Mouse (Mus musculus) cerebellum, postnatal 10 days (tissue): Measurements from ENCODE around the gene Rapgef2.
"Not testable (repeated sequence)": the region's sequence is repeated elsewhere in the genome, so short reads cannot be mapped to it uniquely, and the experiment has no call there.

Experiments
- DNase-seq, 2 experiments: peaks; one replicate each; pipeline ENCODE4 v3.0.0; 2021; ENCODE audit warnings: mixed read lengths in 2 of 2

The Rapgef2 gene

DNA sequence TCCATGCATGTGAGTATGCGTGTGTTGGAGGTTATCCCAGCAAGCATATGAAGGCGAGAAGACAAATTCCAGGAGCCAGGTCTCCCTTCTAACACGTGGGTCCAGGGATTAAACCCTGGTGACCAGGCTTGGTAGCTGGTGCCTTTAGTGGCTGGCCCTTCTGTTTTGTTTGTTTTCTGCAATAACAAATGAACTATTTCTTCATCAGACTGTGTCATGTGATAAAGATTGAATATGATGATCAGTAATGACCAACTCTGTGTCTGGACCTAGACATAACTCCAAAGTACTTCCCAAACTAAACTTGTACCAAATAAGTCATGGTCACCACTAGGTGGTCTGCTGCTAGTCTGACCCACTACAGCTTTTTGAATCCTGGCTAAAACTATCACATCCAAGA lies 202.4 kb downstream of the Rapgef2 start:
- no peak for DNase-seq

DNA sequence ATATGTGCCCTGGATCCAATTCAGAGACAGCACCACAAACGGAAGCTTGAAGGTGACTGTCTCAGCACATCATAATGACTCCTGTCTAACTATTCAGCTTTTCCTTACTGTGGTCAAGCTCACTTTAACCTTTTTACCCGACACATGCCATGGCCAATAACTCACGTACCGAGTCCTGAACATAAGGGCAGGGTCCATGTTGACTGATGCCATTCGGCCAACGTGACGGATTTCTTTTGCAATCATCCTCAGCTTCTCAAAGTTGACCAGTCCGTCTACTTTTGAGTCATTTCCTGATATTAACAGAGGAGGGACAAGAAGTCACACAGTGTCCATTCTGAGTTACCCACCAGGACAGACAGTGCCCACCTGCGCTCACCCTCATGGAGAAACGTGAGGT lies 203.3 kb downstream of the Rapgef2 start:
- DNase-seq: no peak

DNA sequence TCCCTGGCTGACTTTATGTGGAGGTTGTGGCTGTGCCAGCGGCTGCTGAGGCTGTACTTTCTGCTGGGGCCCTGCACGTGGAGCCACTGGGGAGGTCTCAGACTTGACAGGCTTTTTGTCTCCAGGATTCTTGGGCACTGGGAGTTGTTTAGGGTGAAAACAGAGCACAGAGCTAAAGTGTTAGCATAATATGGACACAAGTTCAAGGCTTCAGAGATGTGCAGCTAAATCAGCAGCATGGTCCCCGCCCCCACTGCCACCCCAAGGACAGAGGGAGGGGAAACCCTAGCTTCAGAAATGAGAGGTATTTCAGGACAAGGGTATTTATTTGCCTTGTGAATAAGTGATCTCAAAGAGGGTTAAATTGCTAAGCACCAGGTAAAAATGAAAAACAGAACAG lies 207.2 kb downstream of the Rapgef2 start:
- no peak for DNase-seq

DNA sequence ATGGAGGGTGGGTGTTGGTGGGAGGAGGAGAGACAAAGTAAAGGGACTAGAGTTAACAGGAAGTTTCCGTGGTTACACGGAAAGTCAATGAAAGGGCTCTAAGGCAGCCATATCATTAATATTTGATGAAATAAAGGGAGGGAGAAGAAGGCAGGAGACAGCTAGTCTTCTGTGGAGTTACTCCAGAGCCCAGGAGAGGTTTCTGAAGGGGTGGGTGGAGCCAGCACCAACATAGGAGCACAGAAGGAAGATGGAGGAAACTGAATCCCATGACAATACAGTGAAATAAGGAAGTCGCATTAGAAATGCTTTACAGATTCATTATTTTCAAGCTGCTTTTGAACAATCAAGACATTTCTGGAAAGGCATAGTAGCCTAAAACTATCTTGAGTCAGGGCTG lies 211.3 kb downstream of the Rapgef2 start:
- no peak for DNase-seq

DNA sequence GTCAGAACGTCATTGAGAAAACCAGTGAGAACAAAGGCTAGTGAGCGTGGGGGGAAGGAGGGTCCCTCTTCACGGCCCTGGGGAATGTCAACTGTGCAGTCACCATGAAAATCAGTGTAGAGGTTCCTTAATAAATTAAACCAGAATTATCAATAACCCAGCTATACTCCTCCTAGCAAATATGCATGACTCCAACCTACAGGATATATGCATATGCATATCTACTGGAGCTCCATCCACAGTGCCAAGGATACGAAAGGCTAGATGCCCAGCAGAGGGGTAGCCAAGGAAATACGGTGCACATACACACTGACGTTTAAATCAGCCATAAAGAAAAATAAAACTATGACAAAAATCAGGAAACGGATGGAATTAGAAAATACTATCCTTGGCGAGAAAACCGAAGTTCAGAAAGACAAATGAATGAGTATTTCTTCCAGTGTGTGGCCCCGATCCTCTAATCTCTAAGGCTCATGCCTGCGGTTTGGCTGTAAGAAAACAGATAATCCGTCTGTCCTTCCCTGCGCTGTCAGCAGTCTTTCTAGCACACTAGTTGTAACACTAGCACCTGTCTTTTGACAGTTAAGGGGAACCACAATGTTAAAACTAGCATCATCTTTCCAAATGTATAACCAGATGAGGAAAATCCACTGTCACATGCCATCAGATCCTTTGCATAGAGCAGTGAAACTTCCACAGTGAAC lies 212.6 kb downstream of the Rapgef2 start:
- no peak for DNase-seq

DNA sequence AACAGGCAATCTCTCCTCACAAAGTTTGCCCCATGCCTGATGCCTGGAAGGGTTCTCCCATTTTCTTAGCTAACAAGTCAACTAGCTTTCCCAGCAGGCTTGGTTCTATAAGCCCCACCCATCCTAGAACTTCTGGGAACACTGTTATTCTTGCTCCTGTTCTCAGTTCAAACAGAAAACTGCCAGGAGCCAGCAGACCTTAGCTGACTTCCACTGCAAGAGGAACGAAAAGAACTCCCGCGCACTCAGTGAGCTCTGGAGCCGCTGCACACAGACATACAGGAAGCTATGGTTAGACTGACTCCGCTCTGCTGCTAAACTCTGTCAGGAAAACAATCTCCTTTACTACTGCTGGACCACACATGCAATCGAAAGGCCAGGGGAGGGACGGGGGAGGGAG lies 214.8 kb downstream of the Rapgef2 start:
- no peak for DNase-seq

DNA sequence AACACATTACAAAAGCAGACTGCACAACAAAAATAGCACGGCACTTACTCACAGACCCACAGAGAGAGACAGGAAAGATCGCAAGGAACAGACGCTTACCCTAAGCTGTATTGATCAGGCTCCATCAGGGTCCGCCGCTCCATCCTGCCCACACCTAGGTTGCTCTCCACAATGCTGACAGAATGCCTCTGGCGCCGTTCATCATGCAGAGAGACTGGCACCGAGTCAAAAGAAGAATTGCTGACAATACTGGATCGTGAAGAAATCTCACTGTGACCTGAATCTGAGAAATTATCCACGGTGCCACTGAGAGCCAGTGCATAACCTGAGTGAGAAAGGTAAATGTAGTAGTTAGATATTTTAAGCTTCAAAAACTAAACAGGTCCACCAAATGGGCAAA lies 216.4 kb downstream of the Rapgef2 start:
- DNase-seq: peak; percentile 54 to 65

DNA sequence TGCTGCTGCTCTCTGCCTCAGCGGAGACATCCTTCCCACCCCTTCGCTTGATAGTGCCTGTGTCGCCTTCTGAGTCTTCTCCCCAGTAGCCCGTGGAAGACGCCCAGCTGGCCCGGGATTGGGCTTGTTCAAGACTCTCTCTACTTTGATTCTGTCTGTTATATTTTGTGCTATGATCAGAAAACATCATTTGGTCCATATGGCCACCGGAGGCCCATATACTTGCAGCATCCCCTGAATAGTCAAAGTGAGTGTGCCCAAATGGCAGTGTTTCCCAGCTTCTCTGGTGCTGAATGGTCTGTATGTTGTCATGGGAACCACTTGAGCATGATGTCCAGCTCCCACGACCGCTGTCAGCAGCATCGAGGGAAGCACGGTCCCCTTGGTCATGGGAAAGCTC lies 217.3 kb downstream of the Rapgef2 start:
- DNase-seq: no peak

DNA sequence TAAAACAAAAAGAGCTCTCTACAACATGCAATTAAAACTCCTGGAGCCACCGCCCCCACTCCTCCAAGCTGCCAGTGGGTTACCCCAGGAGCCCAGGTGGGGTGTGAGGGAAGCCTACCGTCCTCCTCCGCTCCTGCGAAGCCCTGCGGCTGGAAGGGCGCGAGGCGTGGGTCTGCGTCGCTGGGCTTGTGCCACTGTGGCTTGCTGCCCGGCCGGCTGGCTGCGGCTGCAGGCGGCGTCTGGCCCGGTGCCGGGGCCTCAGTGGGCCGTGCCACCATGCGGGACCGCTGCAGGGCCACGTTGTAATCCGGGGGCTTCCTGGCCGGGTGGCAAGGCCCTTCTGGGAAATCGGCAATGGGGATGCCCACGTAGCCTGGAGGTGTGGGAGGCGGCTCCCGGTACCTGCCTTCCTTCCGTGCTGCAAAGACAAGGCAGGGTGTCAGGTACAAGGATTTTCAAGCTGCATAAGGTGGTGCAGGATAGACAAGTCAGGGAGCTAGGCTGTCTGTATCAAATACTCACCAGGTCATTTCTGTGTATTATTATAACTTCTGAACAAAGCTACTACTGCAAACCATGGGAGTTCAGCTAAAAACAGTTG lies 219.8 kb downstream of the Rapgef2 start:
- peak; percentile 55 to 56 for DNase-seq

DNA sequence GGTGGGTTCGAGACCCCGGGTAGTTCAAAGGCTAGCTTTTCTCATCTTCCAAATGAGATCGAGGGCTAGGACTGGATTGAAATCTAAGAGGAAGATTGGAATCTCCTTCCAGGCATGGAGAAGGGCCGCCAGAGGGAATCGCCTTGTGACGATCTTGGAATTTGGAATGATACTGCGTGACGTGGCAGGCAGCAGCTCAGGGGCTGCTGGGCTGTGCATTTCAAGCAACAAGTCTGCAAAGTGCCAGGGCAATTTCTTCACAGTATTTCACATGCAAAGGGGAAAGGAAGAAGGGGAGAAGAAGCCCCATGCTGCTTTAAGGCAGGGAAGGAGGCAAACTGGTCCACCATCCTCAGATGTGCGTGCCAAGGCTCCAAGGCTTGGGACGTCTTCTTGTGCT lies 222.2 kb downstream of the Rapgef2 start:
- DNase-seq: no peak

DNA sequence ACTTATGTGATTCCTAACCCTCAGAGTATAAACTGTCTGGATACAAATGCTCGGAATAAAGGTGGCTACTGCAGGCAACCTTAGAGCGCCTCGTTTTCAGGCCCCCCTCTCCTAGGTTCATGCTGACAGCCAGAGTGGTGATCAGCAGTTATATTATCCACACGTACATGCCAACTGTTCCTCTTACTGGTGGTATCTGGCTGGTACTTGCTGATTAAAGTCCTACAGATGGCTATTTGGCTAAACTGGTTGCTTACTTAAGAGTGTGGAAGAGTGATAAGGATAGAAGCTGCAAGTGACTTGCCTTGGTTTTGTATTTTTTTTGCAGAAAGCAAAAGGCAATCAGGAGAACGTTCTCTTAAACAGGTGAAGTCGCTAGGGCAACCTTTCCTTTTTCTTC lies 224.9 kb downstream of the Rapgef2 start:
- DNase-seq: no peak

DNA sequence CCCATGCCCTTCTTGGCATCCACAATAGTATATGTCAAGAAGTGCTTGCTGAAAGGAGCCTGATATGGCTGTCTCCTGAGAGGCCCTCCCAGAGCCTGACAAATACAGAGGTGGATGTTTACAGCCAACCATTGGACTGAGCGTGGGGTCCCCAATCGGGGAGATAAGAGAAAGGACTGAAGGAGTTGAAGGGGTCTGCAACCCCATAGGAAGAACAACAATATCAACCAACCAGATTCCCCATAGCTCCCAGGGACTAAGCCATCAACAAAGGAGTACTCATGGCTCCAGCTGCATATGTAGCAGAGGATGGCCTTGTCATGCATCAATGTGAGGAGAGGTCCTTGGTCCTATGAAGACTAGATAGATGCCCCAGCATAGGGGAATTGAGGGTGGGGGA lies 227.8 kb downstream of the Rapgef2 start:
- DNase-seq: not testable (repeated sequence)

DNA sequence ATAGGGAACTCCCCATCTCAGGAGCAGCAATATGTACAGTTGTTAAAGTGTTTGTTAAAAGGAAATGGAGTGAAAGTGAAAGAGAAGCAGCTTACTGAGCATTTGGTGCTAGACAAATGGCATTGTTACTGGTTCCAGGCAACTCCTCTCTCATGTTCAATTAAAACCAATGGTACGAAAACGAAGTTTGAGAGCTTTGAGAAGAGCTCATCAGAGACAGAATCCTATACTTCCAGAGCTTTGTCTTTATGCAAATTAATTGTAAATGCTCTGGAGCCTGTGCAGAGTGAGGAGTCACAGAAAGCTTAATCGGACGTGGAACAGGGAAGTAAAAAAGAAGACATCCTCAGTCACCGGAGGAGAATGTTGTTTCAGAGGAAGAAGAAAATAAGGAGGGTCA lies 241.1 kb downstream of the Rapgef2 start:
- DNase-seq: no peak

DNA sequence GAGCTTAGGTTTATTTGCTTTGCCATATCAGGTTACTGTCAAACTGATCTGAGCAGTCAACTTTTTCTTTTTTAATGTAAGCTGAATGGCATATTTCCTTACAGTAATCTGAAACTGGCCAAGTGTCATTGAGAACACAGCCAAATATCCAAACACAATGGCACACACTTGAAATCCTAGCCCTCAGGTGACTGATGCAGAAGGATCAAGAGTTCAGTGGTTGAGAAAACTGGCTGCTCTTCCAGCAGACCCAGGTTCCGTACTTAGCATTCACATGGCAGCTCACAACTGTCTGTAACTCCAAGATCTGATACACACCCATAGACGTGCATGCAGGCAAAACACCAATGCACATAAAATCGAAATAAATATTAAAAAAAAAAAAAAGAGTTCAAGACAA lies 243.3 kb downstream of the Rapgef2 start:
- DNase-seq: no peak

DNA sequence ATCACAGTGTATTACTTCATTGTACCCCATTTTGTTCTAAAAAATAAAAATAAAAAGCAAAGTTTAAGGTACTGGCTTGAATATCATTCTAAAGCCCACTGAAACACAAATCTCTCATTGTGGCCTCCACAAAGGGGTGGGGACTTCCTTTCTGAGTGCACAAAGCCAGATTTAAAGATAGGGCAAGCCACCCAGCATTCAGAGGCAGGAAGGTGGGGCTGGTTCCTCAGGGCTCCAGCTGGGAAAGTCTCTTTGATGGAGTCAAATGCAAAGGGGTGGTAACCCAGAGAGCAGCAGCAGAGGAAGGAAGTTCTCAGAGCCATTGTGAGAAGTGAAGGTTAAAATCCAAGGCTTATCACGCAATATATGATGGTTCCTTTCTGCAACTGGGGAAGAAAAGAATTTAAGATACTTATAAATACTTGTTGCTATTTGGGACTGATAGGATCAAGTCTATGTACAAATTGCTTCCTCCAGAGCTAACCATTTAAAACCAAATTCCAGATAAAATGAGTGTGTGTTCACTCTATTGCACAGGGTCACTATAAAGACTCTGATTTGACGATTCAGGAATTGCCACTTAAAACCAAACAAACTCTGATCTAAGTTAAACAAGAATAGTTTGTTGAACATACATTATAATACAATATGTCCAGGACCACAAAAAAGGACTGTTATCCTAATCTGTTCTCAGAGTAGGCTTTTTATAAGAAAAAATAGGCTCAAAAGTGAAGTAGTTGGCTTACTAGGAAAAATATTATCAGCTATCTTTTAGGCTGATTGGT lies 246.5 kb downstream of the Rapgef2 start:
- DNase-seq: no peak

DNA sequence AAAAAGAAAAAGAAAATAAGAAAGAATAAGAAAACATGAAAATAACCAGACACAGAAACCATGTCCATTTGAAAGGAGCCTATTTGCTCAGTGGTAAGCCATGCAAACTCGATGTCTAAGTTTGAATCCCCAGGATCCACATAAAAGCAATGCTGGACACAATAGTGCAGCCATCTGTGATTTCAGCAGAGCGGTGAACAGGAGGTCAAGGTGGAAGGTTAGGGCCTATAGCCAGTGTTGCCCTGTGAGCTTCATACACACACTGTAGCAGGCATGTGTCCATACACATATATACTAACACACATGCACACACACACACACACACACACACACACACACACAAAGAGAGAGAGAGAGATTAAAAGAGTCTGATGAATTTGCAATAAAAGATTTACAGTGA lies 247.3 kb downstream of the Rapgef2 start:
- no peak for DNase-seq

DNA sequence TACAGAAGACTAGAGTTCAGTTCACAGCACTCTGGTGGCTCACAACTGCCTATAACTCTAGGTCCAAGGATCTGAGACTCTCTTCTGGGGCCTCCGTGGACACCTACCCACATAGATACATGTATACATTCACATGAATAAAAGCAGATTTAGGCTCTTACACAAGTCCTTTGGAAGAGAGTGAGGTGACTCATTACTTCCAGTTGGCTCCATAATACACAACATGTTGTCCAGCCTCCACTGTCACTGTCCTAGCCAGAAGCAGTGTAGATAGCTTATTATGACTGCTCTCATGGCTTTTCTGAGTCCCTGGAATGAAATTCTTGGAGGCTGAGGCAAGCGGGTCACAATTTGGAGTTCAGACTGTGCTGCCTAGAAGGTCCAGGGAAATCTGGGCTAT lies 251.9 kb downstream of the Rapgef2 start:
- no peak for DNase-seq

DNA sequence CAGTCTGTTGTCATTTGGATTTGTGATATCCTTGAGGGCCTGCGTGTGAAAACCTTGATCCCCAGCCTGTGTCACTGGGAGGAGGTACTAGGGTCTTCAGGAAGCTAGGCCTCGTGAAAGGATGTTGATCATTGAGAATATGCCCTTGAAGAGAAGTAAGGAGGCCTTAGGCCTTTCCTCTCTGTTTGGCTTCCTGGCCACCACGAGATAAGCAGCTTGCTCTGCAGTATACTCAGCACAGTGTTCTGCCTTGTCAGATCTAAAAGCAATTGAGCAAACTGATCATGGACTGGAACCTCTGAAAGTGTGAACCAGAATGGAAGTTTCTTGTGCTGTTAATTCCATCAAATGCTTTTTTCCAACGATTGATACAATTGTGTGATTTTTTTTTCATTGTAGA lies 255.5 kb downstream of the Rapgef2 start:
- DNase-seq: no peak

DNA sequence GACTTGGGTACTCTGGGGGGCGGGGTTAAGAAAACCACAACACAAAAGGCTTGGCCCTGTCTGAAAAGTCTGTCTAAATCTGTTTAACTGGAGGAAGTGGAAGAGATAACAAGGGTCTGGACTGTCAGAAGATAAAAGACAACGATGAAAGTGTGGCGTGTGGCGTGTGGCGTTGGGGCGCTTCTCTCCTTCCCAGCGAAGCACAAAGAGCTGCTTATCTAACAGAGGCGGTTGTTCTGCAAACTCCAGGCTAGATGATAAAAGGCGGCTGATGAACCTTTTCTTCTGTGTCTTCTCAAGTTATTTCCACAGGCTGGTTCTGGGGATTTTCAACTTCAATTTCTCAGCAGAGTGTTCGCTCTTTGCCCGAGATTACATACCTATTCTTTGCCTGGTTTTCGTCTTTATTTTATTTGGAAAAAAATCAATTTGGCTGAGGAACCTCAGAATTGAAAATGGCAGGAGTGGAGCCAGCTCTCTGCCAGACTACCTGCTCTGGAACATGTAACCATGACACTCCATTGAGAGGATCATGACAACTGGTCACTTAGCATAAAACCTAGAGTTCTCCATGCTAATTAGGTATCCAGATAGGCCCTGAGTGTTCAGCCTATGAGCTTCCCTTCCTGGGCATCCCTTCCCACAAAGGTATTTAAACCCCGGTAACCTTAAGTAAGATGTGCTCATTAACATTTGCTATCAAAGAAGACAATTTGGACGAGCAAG lies 258.0 kb downstream of the Rapgef2 start:
- DNase-seq: no peak

DNA sequence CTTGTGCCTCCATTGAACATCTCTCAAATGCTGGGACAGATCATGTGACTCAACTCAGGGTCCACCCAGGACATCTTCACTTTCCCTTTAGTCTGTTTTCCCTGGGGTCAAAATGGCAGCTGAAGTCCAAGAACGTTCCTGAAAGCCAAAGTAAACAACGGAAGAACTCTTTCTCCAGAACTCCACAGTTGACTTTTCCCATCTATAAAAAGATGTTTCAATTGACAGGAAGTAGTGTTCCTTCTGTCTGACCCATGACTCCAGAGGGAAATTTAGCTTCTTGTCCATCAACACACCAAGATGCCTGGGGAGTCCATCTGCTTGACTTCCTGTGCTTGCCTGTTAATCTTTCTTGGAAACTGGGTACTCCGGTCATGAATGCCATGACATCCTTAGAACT lies 260.3 kb downstream of the Rapgef2 start:
- no peak for DNase-seq

DNA sequence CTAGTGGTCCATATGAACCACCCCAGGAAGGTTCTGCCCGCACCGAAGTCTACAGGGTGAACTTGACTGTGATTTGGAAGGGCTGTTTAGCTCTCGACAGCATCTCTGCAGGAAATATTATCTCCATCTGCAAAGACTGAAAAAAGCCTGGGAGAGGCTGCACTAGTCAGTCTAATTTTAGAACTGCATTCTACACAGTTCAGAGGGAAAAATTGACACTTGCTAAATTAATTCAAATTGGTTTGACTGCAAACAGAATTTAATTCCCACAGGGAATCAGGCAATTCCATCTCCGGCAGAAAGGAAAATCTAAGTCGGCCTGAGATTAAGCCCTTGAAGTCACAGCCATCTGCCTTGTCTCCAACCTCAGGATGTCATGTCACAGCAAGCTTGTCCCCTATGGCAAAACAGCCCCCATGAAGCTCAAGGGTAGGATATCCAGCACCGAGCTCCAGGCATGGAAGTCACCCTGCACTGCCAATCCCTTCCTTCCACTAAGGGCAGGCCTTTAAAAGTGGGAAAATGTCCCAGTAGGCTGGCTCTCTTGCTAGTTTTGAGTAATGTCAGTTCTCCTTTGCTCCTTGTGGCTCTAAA lies 262.5 kb downstream of the Rapgef2 start:
- DNase-seq: peak; percentile 23 to 30

DNA sequence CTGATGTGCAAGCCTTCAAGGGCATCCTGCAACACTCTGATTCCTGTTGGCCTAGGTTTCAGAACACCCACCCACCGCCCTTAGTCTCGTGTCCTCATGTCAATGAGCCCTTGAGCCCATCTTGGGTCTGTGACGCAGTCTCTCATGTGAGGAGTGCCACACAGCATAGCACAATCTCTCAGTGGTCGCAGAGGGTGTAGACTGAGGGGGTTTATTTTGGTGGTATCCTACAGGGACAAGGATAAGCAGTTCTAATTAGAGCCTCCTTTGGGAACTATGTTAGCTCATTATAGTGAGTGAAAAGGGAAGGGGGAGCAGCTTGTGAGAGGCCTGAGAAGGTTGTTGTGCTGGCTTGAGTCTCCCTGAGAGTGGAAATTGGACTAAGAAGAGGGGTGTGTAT lies 263.6 kb downstream of the Rapgef2 start:
- DNase-seq: no peak

DNA sequence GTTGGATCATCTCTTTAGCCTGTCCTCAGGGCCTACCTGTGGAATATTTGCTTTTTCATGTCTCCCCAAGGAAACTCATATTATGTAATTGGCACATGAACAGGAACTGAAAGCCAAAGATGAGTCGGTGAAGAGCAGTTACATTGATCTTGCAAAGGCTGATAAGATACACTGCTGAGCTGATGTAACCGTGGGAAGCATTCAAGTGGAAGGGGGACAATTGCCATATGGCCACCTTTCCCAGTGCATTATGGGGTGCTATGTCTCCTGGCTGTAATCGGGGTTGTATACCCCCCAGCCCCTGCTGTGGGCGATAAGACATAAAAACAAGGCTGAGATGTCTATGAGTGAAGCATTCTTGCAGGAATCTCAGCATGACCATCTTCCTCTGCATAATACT lies 268.9 kb downstream of the Rapgef2 start:
- no peak for DNase-seq
